Mouse (Mus musculus): ENCODE measurements around the gene Rab3gap1. TPM values are rescaled to one million over a fixed set of nuclear protein-coding genes. Genes with fewer than 3 reads are reported as not detected.

Gene Rab3gap1
- polyA plus RNA-seq, 1 experiment from 2014 or later, result 25.1 TPM

- no peak overlapping the region for H3K4me3 ChIP-seq (ENCODE audit: low read length)
- no peak for ATAC-seq (ENCODE audit: low FRiP score, low TSS enrichment)
- H3K9me3 ChIP-seq (ENCODE audit: control insufficient read depth, low read length), result peaks cover 4% of the 10 kb centered on the region; the same call in 1 of the 2 replicates
- H3K4me2 ChIP-seq (replicated peaks; ENCODE audit: low read depth, low read length), result no peak overlapping the region
- no peaks in the 10 kb centered on the region for H3K27me3 ChIP-seq (ENCODE audit: control insufficient read depth, insufficient read depth, low read length)
- 0 out of 2 replicates have a peak overlapping the region, but pooled peaks have one; percentile 6 for H3K27ac ChIP-seq (ENCODE audit: low read depth, low read length)
- 65% methylated on average over 7 of the region's 7 CpGs for WGBS
- H3K4me1 ChIP-seq (ENCODE audit: control insufficient read depth, insufficient read depth, low read length), result no peaks in the 10 kb centered on the region
- H3K9ac ChIP-seq (ENCODE audit: low read depth, low read length), result no peak overlapping the region
- H3K36me3 ChIP-seq (ENCODE audit: control insufficient read depth, insufficient read depth, low read length), result no peaks in the 10 kb centered on the region
Observed at GRCm38 (mm10) chr1:127850075-127850610, 18.4 kb upstream of the Rab3gap1 start.

GRCm38 (mm10) chr1:127854486-127855222, 13.9 kb upstream of the Rab3gap1 start, which contains the start of gene Map3k19:
Map3k19 (minus strand) TSS chr1:127855031.
- no peak for ATAC-seq (ENCODE audit: low FRiP score, low TSS enrichment)
- Histone ChIP-seq H3K36me3 (ENCODE audit: control insufficient read depth, insufficient read depth, low read length) (no peaks in the 10 kb centered on the region), H3K9ac (ENCODE audit: low read depth, low read length) (no peak within 1 kb of the TSS), H3K9me3 (ENCODE audit: control insufficient read depth, low read length) (peaks cover 4% of the 10 kb centered on the region; the same call in 1 of the 2 replicates), H3K4me1 (ENCODE audit: control insufficient read depth, insufficient read depth, low read length) (no peaks in the 10 kb centered on the region), H3K27ac (ENCODE audit: low read depth, low read length) (no peak within 1 kb of the TSS), H3K27me3 (ENCODE audit: control insufficient read depth, insufficient read depth, low read length) (no peaks in the 10 kb centered on the region), H3K4me3 (ENCODE audit: low read length) (no peak within 1 kb of the TSS), H3K4me2 (replicated peaks; ENCODE audit: low read depth, low read length) (no peak within 1 kb of the TSS)
- WGBS, result 78% methylated on average over 14 of the region's 14 CpGs

- no peak overlapping the region for H3K4me3 ChIP-seq (ENCODE audit: low read length)
- ATAC-seq (ENCODE audit: low FRiP score, low TSS enrichment), result no peak
- H3K27me3 ChIP-seq (ENCODE audit: control insufficient read depth, insufficient read depth, low read length), result no peaks in the 10 kb centered on the region
- WGBS, result 84% methylated on average over 9 of the region's 9 CpGs
- H3K4me1 ChIP-seq (ENCODE audit: control insufficient read depth, insufficient read depth, low read length), result no peaks in the 10 kb centered on the region
- no peak overlapping the region for H3K27ac ChIP-seq (ENCODE audit: low read depth, low read length)
- H3K4me2 ChIP-seq (replicated peaks; ENCODE audit: low read depth, low read length), result no peak overlapping the region
- no peaks in the 10 kb centered on the region for H3K36me3 ChIP-seq (ENCODE audit: control insufficient read depth, insufficient read depth, low read length)
- no peak overlapping the region for H3K9ac ChIP-seq (ENCODE audit: low read depth, low read length)
- no peaks in the 10 kb centered on the region for H3K9me3 ChIP-seq (ENCODE audit: control insufficient read depth, low read length)
Observed at GRCm38 (mm10) chr1:127858945-127859648, 9.5 kb upstream of the Rab3gap1 start.

DNA sequence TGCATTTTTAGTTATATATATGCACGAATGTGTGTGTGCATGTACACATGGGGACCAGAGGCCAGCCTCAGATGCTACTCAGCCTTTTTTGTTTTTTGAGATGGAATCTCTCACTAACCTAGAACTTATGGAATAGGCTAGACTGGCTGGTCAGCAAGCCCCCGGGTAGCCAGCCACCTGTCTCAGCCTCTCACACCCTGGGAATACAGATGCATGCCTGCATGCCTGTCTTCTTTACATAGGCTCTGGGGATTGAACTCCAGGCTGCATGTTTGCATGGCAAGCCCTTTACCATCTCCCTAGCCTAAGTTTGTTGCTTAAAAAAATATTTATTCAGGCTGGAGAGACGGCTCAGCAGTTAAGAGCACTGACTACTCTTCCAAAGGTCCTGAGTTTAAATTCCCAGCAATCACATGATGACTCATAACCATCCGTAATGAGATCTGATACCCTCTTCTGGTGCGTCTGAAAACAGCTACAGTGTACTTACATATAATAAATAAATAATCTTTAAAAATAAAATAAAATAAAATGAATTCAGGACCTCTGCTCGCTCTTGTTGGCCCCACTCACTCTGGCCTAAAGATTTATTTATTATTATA, 8.7 kb upstream of the Rab3gap1 start:
- no peak overlapping the region for H3K9ac ChIP-seq (ENCODE audit: low read depth, low read length)
- no peak overlapping the region for H3K4me2 ChIP-seq (replicated peaks; ENCODE audit: low read depth, low read length)
- H3K36me3 ChIP-seq (ENCODE audit: control insufficient read depth, insufficient read depth, low read length), result no peaks in the 10 kb centered on the region
- no peak overlapping the region for H3K4me3 ChIP-seq (ENCODE audit: low read length)
- WGBS, result 56% methylated on average over 6 of the region's 6 CpGs
- H3K27me3 ChIP-seq (ENCODE audit: control insufficient read depth, insufficient read depth, low read length), result no peaks in the 10 kb centered on the region
- H3K4me1 ChIP-seq (ENCODE audit: control insufficient read depth, insufficient read depth, low read length), result no peaks in the 10 kb centered on the region
- H3K27ac ChIP-seq (ENCODE audit: low read depth, low read length), result no peak overlapping the region
- no peaks in the 10 kb centered on the region for H3K9me3 ChIP-seq (ENCODE audit: control insufficient read depth, low read length)
- ATAC-seq (ENCODE audit: low FRiP score, low TSS enrichment), result no peak

- Histone ChIP-seq H3K4me3 (ENCODE audit: low read length) (no peak overlapping the region), H3K4me1 (ENCODE audit: control insufficient read depth, insufficient read depth, low read length) (no peaks in the 10 kb centered on the region), H3K4me2 (replicated peaks; ENCODE audit: low read depth, low read length) (no peak overlapping the region), H3K9me3 (ENCODE audit: control insufficient read depth, low read length) (no peaks in the 10 kb centered on the region), H3K27me3 (ENCODE audit: control insufficient read depth, insufficient read depth, low read length) (no peaks in the 10 kb centered on the region), H3K9ac (ENCODE audit: low read depth, low read length) (no peak overlapping the region), H3K27ac (ENCODE audit: low read depth, low read length) (no peak overlapping the region), H3K36me3 (ENCODE audit: control insufficient read depth, insufficient read depth, low read length) (no peaks in the 10 kb centered on the region)
- no peak for ATAC-seq (ENCODE audit: low FRiP score, low TSS enrichment)
- 91% methylated on average over 4 of the region's 4 CpGs for WGBS
Observed at GRCm38 (mm10) chr1:127860492-127860891, 8.1 kb upstream of the Rab3gap1 start.

- Histone ChIP-seq H3K4me3 (ENCODE audit: low read length) (no peak overlapping the region), H3K4me1 (ENCODE audit: control insufficient read depth, insufficient read depth, low read length) (no peaks in the 10 kb centered on the region), H3K36me3 (ENCODE audit: control insufficient read depth, insufficient read depth, low read length) (no peaks in the 10 kb centered on the region), H3K9me3 (ENCODE audit: control insufficient read depth, low read length) (no peaks in the 10 kb centered on the region), H3K27ac (ENCODE audit: low read depth, low read length) (no peak overlapping the region), H3K9ac (ENCODE audit: low read depth, low read length) (no peak overlapping the region), H3K27me3 (ENCODE audit: control insufficient read depth, insufficient read depth, low read length) (no peaks in the 10 kb centered on the region), H3K4me2 (replicated peaks; ENCODE audit: low read depth, low read length) (no peak overlapping the region)
- ATAC-seq (ENCODE audit: low FRiP score, low TSS enrichment), result no peak
- 88% methylated on average over 5 of the region's 5 CpGs for WGBS
Observed at GRCm38 (mm10) chr1:127861900-127862299, 6.7 kb upstream of the Rab3gap1 start.

DNA sequence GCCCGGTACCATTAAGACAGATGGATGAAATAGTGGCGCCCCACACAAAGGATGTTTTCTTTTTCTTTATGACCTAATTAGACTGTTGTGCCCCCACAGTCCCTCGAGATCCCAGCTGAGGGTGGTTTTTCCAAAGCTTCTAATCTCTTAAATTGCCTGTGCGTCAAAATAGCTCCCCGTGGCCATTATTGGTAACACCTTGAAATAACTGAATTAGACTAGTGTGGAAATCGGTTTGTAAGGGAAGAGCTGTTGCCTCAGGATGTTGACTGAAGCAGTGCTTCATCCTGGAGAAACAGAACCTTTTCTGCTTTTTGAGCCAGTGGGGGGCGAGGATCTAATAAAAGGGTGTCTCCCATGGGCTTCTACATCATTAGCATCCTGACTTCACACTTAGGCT, 4.8 kb upstream of the Rab3gap1 start:
- Histone ChIP-seq H3K9me3 (ENCODE audit: control insufficient read depth, low read length) (no peaks in the 10 kb centered on the region), H3K36me3 (ENCODE audit: control insufficient read depth, insufficient read depth, low read length) (no peaks in the 10 kb centered on the region), H3K4me3 (ENCODE audit: low read length) (no peak overlapping the region), H3K27ac (ENCODE audit: low read depth, low read length) (no peak overlapping the region), H3K4me1 (ENCODE audit: control insufficient read depth, insufficient read depth, low read length) (no peaks in the 10 kb centered on the region), H3K9ac (ENCODE audit: low read depth, low read length) (no peak overlapping the region), H3K27me3 (ENCODE audit: control insufficient read depth, insufficient read depth, low read length) (no peaks in the 10 kb centered on the region), H3K4me2 (replicated peaks; ENCODE audit: low read depth, low read length) (no peak overlapping the region)
- 48% methylated on average over 7 of the region's 7 CpGs for WGBS
- no peak for ATAC-seq (ENCODE audit: low FRiP score, low TSS enrichment)

GRCm38 (mm10) chr1:127869276-127869675, 703 bp downstream of the Rab3gap1 start:
- peak overlapping the region; percentile 68; the same call in 1 of the 2 replicates for H3K27ac ChIP-seq (ENCODE audit: low read depth, low read length)
- H3K36me3 ChIP-seq (ENCODE audit: control insufficient read depth, insufficient read depth, low read length), result peaks cover 7% of the 10 kb centered on the region; the same call in 1 of the 2 replicates
- H3K4me2 ChIP-seq (replicated peaks; ENCODE audit: low read depth, low read length), result peak overlapping the region; percentile 61
- 0 out of 2 replicates have a peak, but pooled peaks cover 3% of the 10 kb centered on the region for H3K4me1 ChIP-seq (ENCODE audit: control insufficient read depth, insufficient read depth, low read length)
- H3K27me3 ChIP-seq (ENCODE audit: control insufficient read depth, insufficient read depth, low read length), result no peaks in the 10 kb centered on the region
- 31% methylated on average over 8 of the region's 8 CpGs for WGBS
- ATAC-seq (ENCODE audit: low FRiP score, low TSS enrichment), result no peak
- peak overlapping the region; percentile 72 for H3K4me3 ChIP-seq (ENCODE audit: low read length)
- peak overlapping the region; percentile 64 for H3K9ac ChIP-seq (ENCODE audit: low read depth, low read length)
- H3K9me3 ChIP-seq (ENCODE audit: control insufficient read depth, low read length), result no peaks in the 10 kb centered on the region
